Mouse (Mus musculus): ENCODE results near the gene Actr5.

Actr5 gene

GRCm38 (mm10) chr2:158687804-158688241 lies 63.1 kb downstream of the Actr5 start:
- DNase-seq (ENCODE audit: low spot score in 2 of 2), result peak; percentile 75 to 76

Measured in heart, adult 9 months (tissue).